Mouse (Mus musculus) urinary bladder, postnatal 25 days (tissue): ENCODE measurements around the gene Klhdc1.
A peak's percentile ranks its signal among the peaks of the same experiment; 100 is the strongest.

Source experiments
- DNase-seq: peaks from one replicate; pipeline ENCODE4 v3.0.0; 2022; ENCODE audit warnings: low spot score

The Klhdc1 gene

GRCm38 (mm10) chr12:69240876-69241275, at the start of gene Klhdc1:
TSS of gene Klhdc1 (plus strand) at chr12:69241176.
- no peak for DNase-seq

DNA sequence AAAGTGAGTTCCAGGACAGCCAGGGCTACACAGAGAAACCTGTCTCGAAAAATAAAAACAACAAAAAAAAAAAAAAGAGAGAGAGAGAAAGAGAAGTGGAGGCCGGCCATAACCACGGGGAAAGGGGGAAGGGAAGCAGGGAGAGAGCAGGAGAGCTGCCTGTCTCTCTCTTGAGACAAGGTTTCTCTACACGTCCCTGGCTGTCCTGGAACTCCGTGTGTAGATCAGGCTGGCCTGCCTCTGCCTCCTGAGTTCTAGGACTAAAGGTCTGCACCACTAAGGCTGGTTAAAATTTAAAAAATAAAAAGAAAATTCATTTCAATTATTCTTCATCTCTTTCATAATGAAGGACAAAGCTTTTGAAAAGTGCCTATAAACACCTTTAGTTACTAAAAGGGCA, 49.6 kb upstream of the Klhdc1 start:
- DNase-seq = no peak

DNA sequence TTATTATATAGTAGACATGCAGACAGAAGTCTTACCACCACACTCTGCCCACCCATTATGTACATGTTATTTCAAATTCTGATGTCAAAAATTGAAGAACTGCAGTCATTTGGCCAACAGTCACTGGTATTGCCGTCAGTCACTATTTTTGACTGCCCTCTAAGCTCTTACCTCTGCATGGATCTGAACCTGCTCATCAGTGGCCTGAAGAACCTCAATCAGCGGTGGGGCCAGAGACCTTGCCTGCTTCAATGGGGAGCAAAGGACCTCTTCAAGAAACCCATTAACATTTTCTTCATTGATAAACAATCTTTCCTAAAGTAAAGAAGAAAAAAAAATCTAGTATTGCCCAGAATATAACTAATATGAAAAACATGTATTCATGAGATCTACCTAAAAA, 48.3 kb upstream of the Klhdc1 start:
- no peak for DNase-seq

DNA sequence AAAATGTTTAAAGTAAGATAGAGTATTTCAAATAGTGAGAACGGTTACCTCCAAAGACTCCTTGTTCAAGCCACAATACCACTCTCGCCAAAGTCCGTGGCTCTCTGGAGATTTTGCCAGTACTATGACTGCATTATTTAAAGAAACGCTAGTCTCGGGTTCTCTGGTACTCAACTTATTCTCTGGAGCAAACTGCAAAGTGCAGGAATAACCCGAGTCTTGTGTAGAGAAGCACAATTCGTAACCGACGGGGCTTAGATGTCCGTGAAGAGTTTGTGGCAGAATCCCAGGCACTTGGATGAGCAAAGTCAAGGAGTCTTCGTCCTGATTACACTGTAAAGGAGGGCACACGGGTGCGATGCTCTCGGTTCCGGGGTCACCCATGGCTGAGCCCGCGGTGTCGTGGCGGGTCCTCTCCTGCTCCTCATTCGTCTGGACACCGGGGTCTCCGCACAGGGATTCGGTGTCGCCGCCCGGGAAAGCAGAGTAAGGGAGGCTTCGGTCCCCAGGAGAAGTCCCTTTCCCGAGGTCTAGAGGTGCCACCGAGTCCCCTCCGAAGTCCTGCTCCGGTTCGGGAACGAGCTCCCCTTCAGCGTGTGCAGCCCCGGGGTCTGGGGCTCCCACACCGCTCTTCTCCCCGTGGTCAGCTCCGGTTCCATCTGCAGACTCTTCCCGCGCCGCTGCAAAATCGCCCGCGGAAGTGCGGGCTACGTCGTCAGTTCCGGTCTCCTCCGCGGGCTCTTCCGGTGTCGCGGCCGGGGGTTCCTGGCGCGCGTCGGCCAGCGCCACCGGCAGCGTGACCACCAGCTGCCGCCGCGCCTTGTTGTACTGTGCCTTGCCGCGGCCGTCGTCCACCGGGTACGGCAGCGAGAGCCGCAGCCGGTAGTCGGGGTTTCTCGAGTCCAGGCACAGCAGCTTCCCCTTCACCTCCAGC, 44.3 kb upstream of the Klhdc1 start, which contains the start of gene Gm49383:
Gm49383 (minus strand) TSS at position 661 of the 934 bp plus-strand sequence.
- peak; percentile 66 for DNase-seq

DNA sequence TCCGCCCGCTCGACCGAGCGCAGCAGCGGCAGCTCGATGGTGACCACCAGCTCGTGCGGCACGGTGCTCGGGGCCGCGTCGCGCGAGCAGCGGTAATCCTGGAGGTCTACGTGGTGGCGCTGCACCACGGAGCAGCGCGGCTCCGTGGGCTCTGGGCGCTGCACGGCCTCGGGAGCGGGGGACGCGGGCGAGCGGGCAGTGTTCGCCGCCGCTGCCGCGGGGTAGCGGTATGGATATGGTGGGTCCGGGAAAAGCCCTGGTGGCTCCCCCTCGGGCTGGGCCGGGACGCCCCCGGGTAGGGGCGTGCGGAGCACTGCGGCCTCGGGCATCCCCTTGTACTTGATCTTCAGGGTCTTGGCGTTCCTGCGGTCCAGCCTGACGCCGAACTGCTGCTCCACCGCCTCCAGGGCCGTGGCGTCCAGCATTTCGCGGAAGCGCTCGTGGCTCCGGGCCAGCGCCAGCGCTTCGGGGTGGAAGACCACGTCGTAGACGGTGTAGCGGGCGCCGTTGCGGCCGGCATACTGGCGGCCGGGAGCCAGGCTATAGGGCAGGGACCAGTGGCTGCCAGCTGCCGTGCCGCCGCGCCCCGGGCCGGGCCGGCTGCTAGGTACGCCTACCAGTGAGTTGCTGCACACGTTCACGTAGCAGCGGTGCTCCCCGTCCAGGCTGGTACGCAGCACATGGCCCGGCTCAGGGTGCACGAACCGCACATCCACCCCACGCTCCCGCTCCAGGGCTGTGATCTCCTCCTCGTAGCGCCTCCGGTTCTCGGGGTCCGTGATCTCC, 43.4 kb upstream of the Klhdc1 start:
- peak; percentile 50 for DNase-seq

DNA sequence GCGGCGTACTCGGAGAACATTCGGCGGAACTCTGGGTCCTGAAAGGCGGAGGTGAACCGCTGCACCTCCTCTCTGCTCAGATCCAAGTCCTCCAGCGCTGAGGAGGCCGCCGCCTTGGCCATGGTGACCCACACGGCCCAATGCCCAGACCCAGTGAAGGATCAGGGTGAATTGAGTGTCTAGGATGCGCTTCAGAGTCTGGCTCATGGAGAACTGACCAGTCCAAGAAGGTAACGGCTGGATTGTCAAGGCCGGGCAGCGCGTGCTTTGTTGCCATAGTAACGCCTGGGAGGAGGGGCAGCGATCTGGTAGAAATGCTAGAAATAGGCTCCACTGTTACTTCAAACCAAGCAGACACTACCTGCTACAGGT, 42.8 kb upstream of the Klhdc1 start, which contains the start of gene Dnaaf2:
Dnaaf2 (minus strand) TSS at position 266 of the 372 bp plus-strand sequence.
- DNase-seq = peak; percentile 46

DNA sequence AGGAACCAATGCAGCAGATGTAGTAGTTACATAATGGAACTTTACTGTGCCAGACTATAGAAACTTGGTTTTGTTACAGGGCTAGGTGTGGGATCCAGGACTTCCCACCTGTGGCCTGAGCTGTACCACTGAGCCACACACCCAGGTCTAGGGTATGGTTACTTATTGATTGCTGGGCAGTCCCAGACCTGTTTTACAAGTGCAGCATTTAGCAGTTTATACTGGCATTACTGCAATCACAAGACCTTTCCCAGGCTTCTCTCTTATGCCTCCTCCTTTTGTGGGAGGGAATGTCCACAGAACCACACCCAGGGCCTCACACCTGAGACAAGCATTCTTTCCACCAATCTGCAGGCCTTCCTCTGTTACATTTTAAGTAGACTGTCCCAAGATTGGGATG, 42.0 kb upstream of the Klhdc1 start:
- DNase-seq = no peak

DNA sequence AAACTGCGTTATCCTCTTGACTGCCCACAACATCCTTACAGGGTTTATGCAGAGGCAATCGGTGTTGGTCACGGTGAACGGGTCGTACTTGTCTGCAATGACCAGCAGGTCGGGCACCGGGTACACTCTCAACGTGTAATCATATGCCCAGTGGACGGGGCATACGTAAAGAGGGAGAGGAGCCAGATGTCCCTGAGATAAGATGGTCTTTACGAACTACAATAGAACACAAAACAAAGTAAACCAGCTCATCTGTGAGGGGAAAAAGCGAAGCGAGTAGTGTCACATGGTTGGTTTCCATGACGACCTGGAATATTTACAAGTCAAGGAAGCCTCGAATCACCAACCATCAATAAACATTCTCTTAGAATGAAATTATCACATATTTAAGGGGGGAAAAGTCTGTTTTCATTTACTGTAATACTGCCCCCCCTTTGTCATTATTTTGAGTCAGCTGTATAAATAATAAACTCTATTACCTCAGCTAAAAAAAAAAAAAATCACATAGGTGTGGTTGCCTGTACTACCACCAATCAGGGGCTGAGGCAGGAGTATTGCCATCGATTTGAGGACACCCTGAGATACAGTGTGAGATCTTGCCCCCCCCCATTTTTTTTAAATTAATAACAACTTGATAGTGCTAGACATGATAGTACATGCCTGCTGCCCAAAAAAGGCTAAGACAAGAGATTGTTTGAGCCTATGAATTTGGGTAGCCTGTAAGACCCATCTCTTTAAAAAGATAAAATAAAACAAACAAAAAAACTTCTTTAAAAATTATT, 36.7 kb upstream of the Klhdc1 start, which contains the start of gene Gm49384:
Gm49384 (minus strand) TSS at position 216 of the 782 bp plus-strand sequence.
- no peak for DNase-seq

GRCm38 (mm10) chr12:69207396-69207795, 33.6 kb upstream of the Klhdc1 start:
- DNase-seq = no peak

DNA sequence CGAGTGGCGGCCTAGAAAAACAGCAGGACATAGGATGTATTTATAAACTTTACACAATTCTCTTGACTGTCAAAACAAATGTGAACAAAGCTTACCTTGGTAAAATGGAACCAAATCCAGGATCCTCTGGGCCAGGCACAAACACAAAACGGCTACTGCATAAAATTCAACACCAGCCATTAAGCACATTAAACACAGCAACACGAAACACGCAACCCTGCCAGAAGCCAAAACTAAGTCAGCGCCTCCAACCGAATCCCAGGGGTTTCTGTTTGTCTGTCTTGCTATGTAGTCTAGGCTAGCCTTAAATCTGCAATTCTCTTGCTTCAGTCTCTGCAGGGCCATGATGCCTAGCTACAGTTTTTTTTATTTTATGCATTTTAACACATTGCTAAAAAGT, 33.0 kb upstream of the Klhdc1 start:
- no peak for DNase-seq

- no peak for DNase-seq
Observed at GRCm38 (mm10) chr12:69208520-69208919, 32.5 kb upstream of the Klhdc1 start.

DNA sequence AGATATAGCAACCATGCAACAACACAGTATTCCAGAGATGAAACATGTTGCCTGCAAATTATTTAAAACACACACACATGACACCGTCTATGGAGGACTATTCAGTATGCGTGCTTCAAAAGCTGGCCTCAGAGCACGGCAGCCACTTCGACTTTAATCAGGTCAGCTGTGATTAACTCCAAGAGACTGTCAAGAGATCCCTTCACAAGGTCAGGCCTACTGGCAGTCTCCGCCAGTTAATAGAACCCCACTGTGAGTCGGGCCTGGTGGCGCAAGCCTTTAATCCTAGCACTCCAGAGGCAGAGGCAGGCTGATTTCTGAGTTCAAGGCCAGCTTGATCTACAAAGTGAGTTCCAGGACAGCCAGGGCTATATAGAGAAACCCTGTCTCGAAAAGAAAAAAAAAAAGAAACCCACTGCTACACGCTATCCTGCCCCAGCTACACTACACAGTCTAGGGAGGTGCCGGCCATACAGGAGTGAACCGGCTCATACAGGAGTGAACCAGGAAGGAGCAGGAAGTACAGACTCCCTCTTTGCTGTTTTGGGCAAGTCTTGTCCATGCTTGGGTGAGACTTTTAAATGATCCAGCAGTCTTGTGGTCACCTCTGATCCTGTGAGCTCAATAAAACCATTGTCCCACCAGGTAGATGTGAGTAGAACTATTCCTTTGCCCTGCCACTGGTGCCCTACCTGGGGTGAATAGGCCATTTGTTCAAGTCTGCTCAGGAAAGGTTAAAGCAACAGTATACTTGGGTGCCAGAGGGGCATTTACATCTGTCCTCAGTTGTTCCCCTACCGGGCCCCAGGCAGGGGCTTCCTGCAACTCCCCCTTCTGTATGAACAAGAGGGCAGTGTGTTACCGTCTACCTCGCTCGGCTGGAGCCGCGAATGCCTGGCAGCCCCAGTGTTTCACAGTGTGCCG, 30.7 kb upstream of the Klhdc1 start:
- DNase-seq = no peak

DNA sequence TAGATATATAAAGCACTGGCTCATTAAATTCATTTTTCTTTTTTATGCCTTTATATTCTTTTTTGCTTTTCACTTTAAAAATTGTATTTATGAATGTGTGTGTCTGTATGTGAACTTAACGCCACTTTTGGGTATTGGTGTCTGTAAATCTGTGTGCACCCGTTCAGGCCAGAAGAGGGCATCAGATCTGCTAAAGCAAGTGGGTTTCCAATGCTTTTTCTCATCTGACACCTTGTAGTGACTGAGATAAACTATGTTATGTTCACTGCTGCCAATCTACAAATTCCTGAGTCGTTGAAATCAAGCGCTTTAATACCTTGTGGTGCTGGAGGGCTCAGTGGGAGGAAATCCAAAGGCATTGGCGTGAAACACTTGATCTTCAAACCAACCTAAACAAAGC, 29.9 kb upstream of the Klhdc1 start:
- DNase-seq = no peak

DNA sequence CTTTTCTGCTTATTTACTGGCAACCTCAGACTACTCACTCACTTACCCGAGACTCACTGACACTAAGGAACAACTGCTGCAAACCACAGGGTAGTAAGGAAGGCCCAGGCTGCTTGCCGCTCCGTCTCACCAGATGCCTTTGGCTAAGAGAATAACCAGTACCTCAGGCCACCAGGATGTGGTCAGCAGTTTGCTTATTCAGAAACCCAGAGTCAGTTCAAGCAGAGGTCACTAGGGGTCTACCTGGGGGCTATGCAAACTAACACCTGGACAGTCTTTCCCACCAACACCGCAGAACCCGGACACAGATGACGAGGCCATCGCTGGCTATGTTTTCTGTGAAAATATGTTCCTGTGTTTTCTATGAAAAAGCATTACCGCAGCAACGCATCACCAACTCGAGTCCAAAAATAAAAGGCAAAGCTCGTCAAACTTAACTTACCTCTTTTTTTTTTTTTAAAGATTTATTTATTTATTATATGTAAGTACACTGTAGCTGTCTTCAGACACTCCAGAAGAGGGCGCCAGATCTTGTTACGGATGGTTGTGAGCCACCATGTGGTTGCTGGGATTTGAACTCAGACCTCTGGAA, 27.7 kb upstream of the Klhdc1 start:
- no peak for DNase-seq

DNA sequence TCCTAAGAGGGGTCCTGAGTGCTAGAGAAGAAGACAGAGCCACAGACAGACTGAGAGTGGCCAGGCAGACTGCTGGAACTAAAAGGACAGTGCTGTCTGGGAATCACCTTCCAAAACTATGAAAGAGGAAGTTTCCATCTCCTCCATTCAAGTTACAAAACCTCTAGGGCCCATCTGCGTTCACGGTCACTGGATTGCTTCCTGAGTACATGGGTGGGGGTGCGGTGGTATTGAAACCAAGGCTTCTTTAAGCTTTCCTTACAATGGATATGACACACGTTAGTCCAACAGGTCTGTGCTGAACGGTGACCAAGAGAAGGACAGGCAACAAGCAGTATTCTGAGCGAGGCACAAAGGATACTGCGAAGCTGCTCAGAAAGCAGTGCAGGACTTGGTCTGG, 26.6 kb upstream of the Klhdc1 start:
- DNase-seq = no peak

DNA sequence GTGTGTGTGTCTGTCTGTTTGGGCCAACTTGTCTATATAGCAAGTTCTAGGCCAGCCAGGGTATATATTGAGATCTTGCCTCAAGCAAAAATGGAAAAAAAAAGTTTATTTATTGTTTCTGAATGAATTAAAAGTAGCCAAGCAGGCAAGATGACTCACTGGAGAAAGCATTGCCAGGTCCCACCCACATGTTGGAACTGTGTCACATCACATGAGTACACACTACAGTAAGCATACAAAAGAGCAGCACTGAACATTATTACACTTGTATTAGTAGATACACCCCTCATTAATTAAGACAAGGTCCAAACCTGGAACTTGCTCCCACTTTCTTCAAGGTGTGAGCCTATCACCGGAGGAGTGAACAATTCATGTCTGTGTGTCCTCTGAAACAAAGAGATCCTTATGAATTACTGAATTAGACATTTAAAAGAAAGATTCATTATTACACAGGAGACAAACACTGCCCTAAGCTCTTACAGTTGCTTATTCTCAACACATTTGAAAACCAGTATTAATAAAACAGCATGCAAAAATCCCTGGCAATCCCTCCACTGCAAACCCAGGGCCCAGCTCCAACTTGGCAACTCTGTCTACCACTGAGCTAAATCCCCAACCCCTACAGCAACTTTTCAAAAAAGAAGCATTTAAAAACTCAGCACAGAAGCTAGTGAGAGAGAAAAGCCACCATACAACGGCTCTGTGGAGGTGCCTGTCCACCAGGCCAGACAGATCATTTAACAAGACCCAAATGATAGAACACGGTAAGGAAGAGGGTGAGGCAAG, 25.8 kb upstream of the Klhdc1 start:
- DNase-seq = peak; percentile 49

DNA sequence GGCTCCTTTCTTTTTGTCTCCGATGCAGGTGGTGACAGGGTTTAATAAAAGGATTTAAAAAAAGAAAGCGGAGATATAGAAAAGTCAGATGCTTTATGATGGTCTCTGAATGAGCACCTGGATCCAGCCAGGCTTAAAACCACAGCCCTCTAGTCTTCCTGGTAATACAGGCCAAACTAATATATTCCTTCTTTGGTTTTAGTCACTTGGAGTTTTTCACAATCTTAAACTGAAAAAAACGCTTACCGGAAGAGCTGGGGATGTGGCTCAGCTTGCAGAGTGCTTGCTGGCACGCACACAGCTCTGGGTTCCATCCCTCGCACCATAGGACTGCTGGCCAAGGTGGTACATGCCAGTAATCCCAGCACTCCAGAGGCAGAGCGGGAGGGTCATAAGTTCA, 24.4 kb upstream of the Klhdc1 start:
- no peak for DNase-seq

GRCm38 (mm10) chr12:69220613-69221277, 20.2 kb upstream of the Klhdc1 start:
- no peak for DNase-seq

- peak; percentile 92 for DNase-seq
Observed at GRCm38 (mm10) chr12:69227776-69228466, 13.1 kb upstream of the Klhdc1 start, which contains the start of gene Pole2. TSS of gene Pole2 (minus strand) at chr12:69228195.
